Mouse (Mus musculus) thymus, adult 2 months (tissue): ENCODE measurements around the gene Pkp3.

ENCODE experiments used
- CTCF ChIP-seq: fragments of 200-500 bp; IDR thresholded peaks from 2 replicates; pipeline ENCODE4 v1.5.1; 2012; ENCODE audit warnings: mild to moderate bottlenecking, control low read depth, low read length, moderate library complexity, borderline replicate concordance; ENCODE audit not compliant: control insufficient read depth, poor library complexity, insufficient read depth; ENCODE audit errors: extremely low read depth
- POLR2A ChIP-seq: fragments of 200-500 bp; IDR thresholded peaks from 2 replicates; pipeline ENCODE4 v1.6.1; 2012; ENCODE audit warnings: mild to moderate bottlenecking, low read length, control low read depth, moderate library complexity; ENCODE audit not compliant: control insufficient read depth, poor library complexity, insufficient read depth; ENCODE audit errors: extremely low read depth

- TF ChIP-seq POLR2A, result no peak
- no peak for TF ChIP-seq CTCF
These were observed 10.5 kb downstream of the Pkp3 start for GRCm38 (mm10) chr7:141088473-141088872.
